Mouse (Mus musculus) cortical plate, adult 2 months (tissue): ENCODE data around the gene Hnrnpa3.

Experiments used
- CTCF ChIP-seq: fragments of 200-500 bp; IDR thresholded peaks from 2 replicates; pipeline ENCODE4 v1.5.1; 2011; ENCODE audit warnings: mild to moderate bottlenecking, control low read depth, low read length; ENCODE audit not compliant: insufficient read depth; ENCODE audit errors: extremely low read depth
- POLR2A ChIP-seq: fragments of 200-500 bp; IDR thresholded peaks from 2 replicates; pipeline ENCODE4 v1.6.1; 2011; ENCODE audit warnings: mild to moderate bottlenecking, low read length, control low read depth; ENCODE audit not compliant: insufficient read depth; ENCODE audit errors: extremely low read depth

GRCm38 (mm10) chr2:75687040-75687749, 28.1 kb downstream of the Hnrnpa3 start:
- TF ChIP-seq CTCF (no peak), POLR2A (no peak)
